Mouse (Mus musculus): ENCODE results near the gene Dok5. TPM values are rescaled to one million over a fixed set of nuclear protein-coding genes. Genes with fewer than 3 reads are reported as not detected.

Dok5 gene
- polyA plus RNA-seq, 1 experiment from 2014 or later: 64.5 TPM

- no peak for ATAC-seq
- Histone ChIP-seq H3K9me3 (ENCODE audit: control insufficient read depth, low read length) (no peaks in the 10 kb centered on the region), H3K27ac (ENCODE audit: low read depth, low read length) (no peak overlapping the region), H3K4me3 (ENCODE audit: low read length) (no peak overlapping the region), H3K27me3 (replicated peaks; ENCODE audit: control insufficient read depth, insufficient read depth, low read length) (no peaks in the 10 kb centered on the region), H3K4me2 (ENCODE audit: low read length) (no peak overlapping the region), H3K9ac (ENCODE audit: low read depth, low read length) (no peak overlapping the region), H3K36me3 (ENCODE audit: control insufficient read depth, insufficient read depth, low read length) (no peaks in the 10 kb centered on the region), H3K4me1 (ENCODE audit: control insufficient read depth, insufficient read depth, low read depth, low read length) (peaks cover 6% of the 10 kb centered on the region)
- WGBS: 67% methylated on average over 14 of the region's 14 CpGs
Measured at GRCm38 (mm10) chr2:170829988-170830387, 98.4 kb downstream of the Dok5 start.

- Histone ChIP-seq H3K9me3 (ENCODE audit: control insufficient read depth, low read length) (no peaks in the 10 kb centered on the region), H3K4me3 (ENCODE audit: low read length) (no peak overlapping the region), H3K4me1 (ENCODE audit: control insufficient read depth, insufficient read depth, low read depth, low read length) (peaks cover 9% of the 10 kb centered on the region), H3K36me3 (ENCODE audit: control insufficient read depth, insufficient read depth, low read length) (no peaks in the 10 kb centered on the region), H3K9ac (ENCODE audit: low read depth, low read length) (no peak overlapping the region), H3K4me2 (ENCODE audit: low read length) (no peak overlapping the region), H3K27ac (ENCODE audit: low read depth, low read length) (no peak overlapping the region), H3K27me3 (replicated peaks; ENCODE audit: control insufficient read depth, insufficient read depth, low read length) (no peaks in the 10 kb centered on the region)
- 22% methylated on average over 10 of the region's 10 CpGs for whole genome bisulfite sequencing
- ATAC-seq: peak; percentile 32
Measured at GRCm38 (mm10) chr2:170836862-170837261, 105.3 kb downstream of the Dok5 start.

GRCm38 (mm10) chr2:170837363-170837762 is 105.8 kb downstream of the Dok5 start:
- ATAC-seq: no peak
- H3K36me3 ChIP-seq (ENCODE audit: control insufficient read depth, insufficient read depth, low read length): no peaks in the 10 kb centered on the region
- no peaks in the 10 kb centered on the region for H3K9me3 ChIP-seq (ENCODE audit: control insufficient read depth, low read length)
- H3K4me1 ChIP-seq (ENCODE audit: control insufficient read depth, insufficient read depth, low read depth, low read length): peaks cover 9% of the 10 kb centered on the region
- no peak overlapping the region for H3K4me3 ChIP-seq (ENCODE audit: low read length)
- no peaks in the 10 kb centered on the region for H3K27me3 ChIP-seq (replicated peaks; ENCODE audit: control insufficient read depth, insufficient read depth, low read length)
- H3K9ac ChIP-seq (ENCODE audit: low read depth, low read length): no peak overlapping the region
- 28% methylated on average over 11 of the region's 11 CpGs for WGBS
- H3K4me2 ChIP-seq (ENCODE audit: low read length): no peak overlapping the region
- peak overlapping the region; percentile 9; the same call in 1 of the 2 replicates for H3K27ac ChIP-seq (ENCODE audit: low read depth, low read length)

- H3K4me2 ChIP-seq (ENCODE audit: low read length): no peak overlapping the region
- H3K4me3 ChIP-seq (ENCODE audit: low read length): no peak overlapping the region
- WGBS: 13% methylated on average over 12 of the region's 12 CpGs
- H3K27ac ChIP-seq (ENCODE audit: low read depth, low read length): peak overlapping the region; percentile 9; the same call in 1 of the 2 replicates
- H3K9ac ChIP-seq (ENCODE audit: low read depth, low read length): no peak overlapping the region
- H3K9me3 ChIP-seq (ENCODE audit: control insufficient read depth, low read length): no peaks in the 10 kb centered on the region
- no peaks in the 10 kb centered on the region for H3K27me3 ChIP-seq (replicated peaks; ENCODE audit: control insufficient read depth, insufficient read depth, low read length)
- no peaks in the 10 kb centered on the region for H3K36me3 ChIP-seq (ENCODE audit: control insufficient read depth, insufficient read depth, low read length)
- H3K4me1 ChIP-seq (ENCODE audit: control insufficient read depth, insufficient read depth, low read depth, low read length): peaks cover 9% of the 10 kb centered on the region
- peak; percentile 90 for ATAC-seq
Measured at GRCm38 (mm10) chr2:170837824-170838557, 106.4 kb downstream of the Dok5 start.

GRCm38 (mm10) chr2:170841441-170841965 is 109.9 kb downstream of the Dok5 start:
- Histone ChIP-seq H3K36me3 (ENCODE audit: control insufficient read depth, insufficient read depth, low read length) (no peaks in the 10 kb centered on the region), H3K4me3 (ENCODE audit: low read length) (no peak overlapping the region), H3K27me3 (replicated peaks; ENCODE audit: control insufficient read depth, insufficient read depth, low read length) (no peaks in the 10 kb centered on the region; the same call in 1 of the 2 replicates), H3K27ac (ENCODE audit: low read depth, low read length) (no peak overlapping the region), H3K9me3 (ENCODE audit: control insufficient read depth, low read length) (no peaks in the 10 kb centered on the region), H3K4me2 (ENCODE audit: low read length) (no peak overlapping the region), H3K4me1 (ENCODE audit: control insufficient read depth, insufficient read depth, low read depth, low read length) (peaks cover 6% of the 10 kb centered on the region), H3K9ac (ENCODE audit: low read depth, low read length) (no peak overlapping the region)
- ATAC-seq: no peak
- WGBS: 40% methylated on average over 13 of the region's 13 CpGs

- Histone ChIP-seq H3K4me2 (ENCODE audit: low read length) (no peak overlapping the region), H3K36me3 (ENCODE audit: control insufficient read depth, insufficient read depth, low read length) (no peaks in the 10 kb centered on the region), H3K4me3 (ENCODE audit: low read length) (no peak overlapping the region), H3K9ac (ENCODE audit: low read depth, low read length) (no peak overlapping the region), H3K27me3 (replicated peaks; ENCODE audit: control insufficient read depth, insufficient read depth, low read length) (no peaks in the 10 kb centered on the region; the same call in 1 of the 2 replicates), H3K27ac (ENCODE audit: low read depth, low read length) (no peak overlapping the region), H3K9me3 (ENCODE audit: control insufficient read depth, low read length) (no peaks in the 10 kb centered on the region), H3K4me1 (ENCODE audit: control insufficient read depth, insufficient read depth, low read depth, low read length) (no peaks in the 10 kb centered on the region; the same call in 1 of the 2 replicates)
- 76% methylated on average over 10 of the region's 10 CpGs for WGBS
- no peak for ATAC-seq
Measured at GRCm38 (mm10) chr2:170845511-170845910, 113.9 kb downstream of the Dok5 start.

GRCm38 (mm10) chr2:170850058-170850457 is 118.5 kb downstream of the Dok5 start:
- no peaks in the 10 kb centered on the region for H3K27me3 ChIP-seq (replicated peaks; ENCODE audit: control insufficient read depth, insufficient read depth, low read length)
- H3K4me1 ChIP-seq (ENCODE audit: control insufficient read depth, insufficient read depth, low read depth, low read length): no peaks in the 10 kb centered on the region; the same call in 1 of the 2 replicates
- no peak for ATAC-seq
- H3K36me3 ChIP-seq (ENCODE audit: control insufficient read depth, insufficient read depth, low read length): no peaks in the 10 kb centered on the region
- no peak overlapping the region for H3K4me2 ChIP-seq (ENCODE audit: low read length)
- no peak overlapping the region for H3K4me3 ChIP-seq (ENCODE audit: low read length)
- no peak overlapping the region for H3K9ac ChIP-seq (ENCODE audit: low read depth, low read length)
- no peaks in the 10 kb centered on the region for H3K9me3 ChIP-seq (ENCODE audit: control insufficient read depth, low read length)
- 99% methylated on average over 4 of the region's 4 CpGs for WGBS
- H3K27ac ChIP-seq (ENCODE audit: low read depth, low read length): no peak overlapping the region

GRCm38 (mm10) chr2:170852337-170852736 is 120.7 kb downstream of the Dok5 start:
- Histone ChIP-seq H3K9ac (ENCODE audit: low read depth, low read length) (no peak overlapping the region), H3K27ac (ENCODE audit: low read depth, low read length) (no peak overlapping the region), H3K27me3 (replicated peaks; ENCODE audit: control insufficient read depth, insufficient read depth, low read length) (no peaks in the 10 kb centered on the region), H3K9me3 (ENCODE audit: control insufficient read depth, low read length) (no peaks in the 10 kb centered on the region), H3K4me1 (ENCODE audit: control insufficient read depth, insufficient read depth, low read depth, low read length) (no peaks in the 10 kb centered on the region; the same call in none of the 2 replicates), H3K4me2 (ENCODE audit: low read length) (no peak overlapping the region), H3K36me3 (ENCODE audit: control insufficient read depth, insufficient read depth, low read length) (no peaks in the 10 kb centered on the region), H3K4me3 (ENCODE audit: low read length) (no peak overlapping the region)
- 87% methylated on average over 6 of the region's 6 CpGs for WGBS
- ATAC-seq: no peak

GRCm38 (mm10) chr2:170855210-170855609 is 123.6 kb downstream of the Dok5 start:
- H3K9ac ChIP-seq (ENCODE audit: low read depth, low read length): no peak overlapping the region
- no peak overlapping the region for H3K4me2 ChIP-seq (ENCODE audit: low read length)
- no peaks in the 10 kb centered on the region for H3K9me3 ChIP-seq (ENCODE audit: control insufficient read depth, low read length)
- no peaks in the 10 kb centered on the region for H3K36me3 ChIP-seq (ENCODE audit: control insufficient read depth, insufficient read depth, low read length)
- no peak overlapping the region for H3K27ac ChIP-seq (ENCODE audit: low read depth, low read length)
- no peaks in the 10 kb centered on the region for H3K27me3 ChIP-seq (replicated peaks; ENCODE audit: control insufficient read depth, insufficient read depth, low read length)
- H3K4me3 ChIP-seq (ENCODE audit: low read length): no peak overlapping the region
- WGBS: 30% methylated on average over 3 of the region's 3 CpGs
- H3K4me1 ChIP-seq (ENCODE audit: control insufficient read depth, insufficient read depth, low read depth, low read length): no peaks in the 10 kb centered on the region; the same call in none of the 2 replicates
- no peak for ATAC-seq

Measured in hindbrain, embryonic 16.5 days (tissue).